Mouse (Mus musculus) layer of hippocampus, postnatal 14 days (tissue): ENCODE measurements at regions not wholly inside any gene's neighbourhood (a gene's known extent, or its start where the extent isn't known, plus 50 kb on each side); places are given as distances from the start of the nearest gene placed in this dataset.

ENCODE experiments used
- DNase-seq, 2 experiments: peaks; one replicate each; pipeline ENCODE4 v3.0.0; 2021 to 2022; ENCODE audit warnings: low spot score in 2 of 2, mixed read lengths in 1 of 2

- DNase-seq = no peak
Measured at GRCm38 (mm10) chr10:96944229-96944628, 327.4 kb downstream of the Btg1 start.

GRCm38 (mm10) chr10:96947971-96948370 is 331.2 kb downstream of the Btg1 start:
- DNase-seq = no peak

- no peak for DNase-seq
Measured at GRCm38 (mm10) chr10:96948871-96949270, 332.1 kb downstream of the Btg1 start.

GRCm38 (mm10) chr10:96955036-96955775 is 338.4 kb downstream of the Btg1 start:
- DNase-seq = no peak

- DNase-seq = no peak
Measured at GRCm38 (mm10) chr10:96955776-96956448, 339.1 kb downstream of the Btg1 start.

GRCm38 (mm10) chr10:96956449-96956834 is 339.6 kb downstream of the Btg1 start:
- DNase-seq = no peak

GRCm38 (mm10) chr10:96957019-96957418 is 340.2 kb downstream of the Btg1 start:
- no peak for DNase-seq

- DNase-seq = no peak
Measured at GRCm38 (mm10) chr10:96969825-96970224, 353.0 kb downstream of the Btg1 start.

- DNase-seq = no peak
Measured at GRCm38 (mm10) chr10:96970737-96971136, 353.9 kb downstream of the Btg1 start.

GRCm38 (mm10) chr10:96971810-96972209 is 355.0 kb downstream of the Btg1 start:
- DNase-seq = no peak

GRCm38 (mm10) chr10:96974326-96974977 is 357.6 kb downstream of the Btg1 start:
- no peak for DNase-seq

- no peak for DNase-seq
Measured at GRCm38 (mm10) chr10:96976691-96977090, 359.9 kb downstream of the Btg1 start.

GRCm38 (mm10) chr10:96980494-96980831 is 363.7 kb downstream of the Btg1 start:
- DNase-seq = no peak

- no peak for DNase-seq
Measured at GRCm38 (mm10) chr10:96980832-96981515, 364.2 kb downstream of the Btg1 start.

- DNase-seq = no peak
Measured at GRCm38 (mm10) chr10:96981516-96981869, 364.7 kb downstream of the Btg1 start.

- no peak for DNase-seq
Measured at GRCm38 (mm10) chr10:97000871-97001270, 384.1 kb downstream of the Btg1 start.

- no peak for DNase-seq
Measured at GRCm38 (mm10) chr10:97008873-97009272, 392.1 kb downstream of the Btg1 start.

GRCm38 (mm10) chr10:97009859-97010258 is 393.1 kb downstream of the Btg1 start:
- no peak for DNase-seq

- DNase-seq = peak in 1 of 2 experiments; percentile 2
Measured at GRCm38 (mm10) chr10:97018641-97019040, 401.8 kb downstream of the Btg1 start.

- DNase-seq = peak in 1 of 2 experiments; percentile 1
Measured at GRCm38 (mm10) chr10:97028776-97029175, 412.0 kb downstream of the Btg1 start.

- DNase-seq = no peak
Measured at GRCm38 (mm10) chr10:97030996-97031395, 414.2 kb downstream of the Btg1 start.

- DNase-seq = peak; percentile 2 to 3
Measured at GRCm38 (mm10) chr10:97035371-97035786, 418.6 kb downstream of the Btg1 start.
